Mouse (Mus musculus) erythroblast, embryonic 14.5 days (primary cell): Measurements from ENCODE around the gene P4ha3. TPM values are rescaled to one million over a fixed set of nuclear protein-coding genes. Genes with fewer than 3 reads are reported as not detected.
A peak's percentile ranks its signal among the peaks of the same experiment; 100 is the strongest.
"Not testable (repeated sequence)": the region's sequence is repeated elsewhere in the genome, so short reads cannot be mapped to it uniquely, and the experiment has no call there.

Source experiments
- H3K27me3 ChIP-seq: 2 replicates; pipeline ENCODE4 v1.6.1; 2012; ENCODE audit warnings: inconsistent platforms; ENCODE audit not compliant: control insufficient read depth
- H3K36me3 ChIP-seq: 2 replicates; pipeline ENCODE4 v1.6.1; 2012; ENCODE audit warnings: mild to moderate bottlenecking, inconsistent platforms; ENCODE audit not compliant: control insufficient read depth
- H3K4me1 ChIP-seq: 2 replicates; pipeline ENCODE4 v1.6.1; 2012; ENCODE audit warnings: inconsistent platforms; ENCODE audit not compliant: control insufficient read depth
- H3K4me3 ChIP-seq: replicated peaks from 2 replicates; pipeline ENCODE3; 2012; ENCODE audit warnings: moderate library complexity, mild to moderate bottlenecking, inconsistent platforms
- H3K9me3 ChIP-seq: 2 replicates; pipeline ENCODE4 v1.6.1; 2012; ENCODE audit warnings: low read length, inconsistent platforms, mixed read lengths; ENCODE audit not compliant: control insufficient read depth
- GATA1 ChIP-seq: IDR thresholded peaks from 2 replicates; pipeline ENCODE4 v1.6.1; 2012; ENCODE audit warnings: low read length, inconsistent platforms, mixed read lengths
- TAL1 ChIP-seq: IDR thresholded peaks from 3 replicates; pipeline ENCODE4 v1.6.1; 2012; ENCODE audit warnings: low read length, inconsistent platforms, mixed read lengths
- polyA plus RNA-seq: library from polyadenylated mRNA; stranded (reverse); fragments of >175 nt; gene quantifications from 2 replicates; pipeline ENCODE4 v1.2.3, GENCODE M21; 2012

P4ha3 gene
- 0.02 TPM in 1 of 2 replicates, not detected in the other for polyA plus RNA-seq

DNA sequence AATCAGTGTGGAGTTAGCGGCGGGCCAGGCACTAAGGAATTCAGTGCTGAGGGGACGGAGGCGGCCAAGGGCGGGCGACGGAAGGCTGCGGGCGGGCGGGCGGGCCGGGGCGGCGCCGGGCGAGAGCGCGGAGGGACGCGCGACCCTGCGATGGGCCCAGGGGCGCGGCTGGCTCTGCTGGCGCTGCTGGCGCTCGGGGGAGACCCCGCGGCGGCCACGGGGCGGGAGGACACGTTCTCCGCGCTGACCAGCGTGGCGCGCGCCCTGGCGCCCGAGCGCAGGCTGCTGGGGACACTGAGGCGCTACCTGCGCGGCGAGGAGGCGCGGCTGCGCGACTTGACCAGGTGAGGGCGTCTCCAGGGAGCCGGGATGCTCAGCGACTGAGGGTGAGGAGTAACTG, at the start of gene P4ha3:
TSS of gene P4ha3 (plus strand) at position 138 of the 400 bp plus-strand sequence.
- H3K27me3 ChIP-seq = peaks cover 90% of the 10 kb centered on the region
- peak within 1 kb of the TSS; percentile 43 for H3K4me3 ChIP-seq
- peaks cover 2% of the 10 kb centered on the region for H3K9me3 ChIP-seq
- no peaks in the 10 kb centered on the region for H3K36me3 ChIP-seq
- TF ChIP-seq GATA1 (no peak), TAL1 (no peak)
- 0 out of 2 replicates have a peak, but pooled peaks cover 2% of the 10 kb centered on the region for H3K4me1 ChIP-seq

DNA sequence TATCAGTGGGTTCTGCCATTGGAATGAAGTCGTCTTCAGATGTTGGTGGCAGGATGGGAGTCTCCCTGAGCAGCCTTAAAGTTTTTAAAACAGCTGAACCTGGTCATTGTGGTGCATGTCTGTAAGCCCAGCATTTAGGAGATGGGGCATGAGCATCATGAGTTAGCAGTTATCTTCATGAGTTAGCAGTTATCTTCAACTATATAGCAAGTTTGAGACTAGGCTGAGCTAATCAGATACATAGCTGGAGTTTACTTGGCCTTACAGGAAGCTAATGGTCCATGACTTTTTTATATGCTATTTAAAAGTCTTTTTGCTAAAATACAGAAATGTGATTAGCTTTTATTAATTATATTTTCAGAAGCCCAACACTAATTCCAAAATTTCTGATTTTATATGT, 47.0 kb upstream of the P4ha3 start:
- H3K27me3 ChIP-seq = no peaks in the 10 kb centered on the region
- peaks cover 24% of the 10 kb centered on the region for H3K4me1 ChIP-seq

DNA sequence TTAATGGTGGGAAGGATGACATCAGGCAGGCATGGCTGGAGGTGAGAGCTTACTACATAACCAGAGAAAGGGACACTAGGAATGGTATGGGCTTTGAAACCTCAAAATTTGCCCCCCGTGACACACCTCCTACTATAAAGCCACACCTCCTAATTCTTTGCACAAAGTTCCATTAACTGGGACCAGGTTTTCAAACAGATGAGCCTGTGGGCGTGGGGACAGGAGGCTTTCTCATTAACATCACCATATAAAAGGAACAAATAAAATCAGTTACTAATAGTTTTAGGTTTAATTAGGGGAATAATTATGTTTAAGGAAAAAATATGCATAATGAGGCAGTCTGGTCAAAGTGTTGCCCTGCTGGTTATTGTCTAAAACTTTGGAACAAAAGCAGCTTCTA, 44.7 kb upstream of the P4ha3 start:
- H3K27me3 ChIP-seq = no peaks in the 10 kb centered on the region
- no peaks in the 10 kb centered on the region for H3K9me3 ChIP-seq
- H3K36me3 ChIP-seq = peaks cover 5% of the 10 kb centered on the region; the same call in 1 of the 2 replicates
- TF ChIP-seq GATA1 (no peak), TAL1 (no peak)
- peaks cover 21% of the 10 kb centered on the region for H3K4me1 ChIP-seq
- H3K4me3 ChIP-seq = no peak overlapping the region

More for the DNA sequence above, 47.0 kb upstream of the P4ha3 start:
- H3K4me3 ChIP-seq = no peak overlapping the region
- H3K9me3 ChIP-seq = no peaks in the 10 kb centered on the region
- H3K36me3 ChIP-seq = peaks cover 5% of the 10 kb centered on the region
- TF ChIP-seq TAL1 = no peak
- TF ChIP-seq GATA1 = no peak

DNA sequence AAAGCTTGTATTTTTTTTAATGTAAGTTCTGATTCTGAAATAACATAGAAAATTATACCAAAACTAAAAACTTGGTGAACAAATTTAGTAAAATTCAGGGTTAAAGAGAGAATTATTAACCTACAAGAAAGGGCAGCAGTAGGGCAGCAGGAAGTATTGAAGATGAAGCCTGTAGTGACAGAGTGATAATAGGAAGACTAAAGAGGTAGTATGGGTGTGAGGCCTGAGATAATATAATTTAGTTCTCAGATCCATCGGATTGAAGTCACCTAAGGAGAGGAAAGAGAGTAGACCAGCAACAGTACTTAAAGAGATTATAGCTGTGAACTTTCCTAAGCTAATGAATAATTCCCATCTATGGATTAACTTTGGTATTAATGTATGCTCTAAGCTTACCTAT, 42.3 kb upstream of the P4ha3 start:
- no peaks in the 10 kb centered on the region for H3K27me3 ChIP-seq
- TF ChIP-seq GATA1 = no peak
- TF ChIP-seq TAL1 = no peak

GRCm38 (mm10) chr7:100244225-100244624, 41.1 kb upstream of the P4ha3 start:
- no peaks in the 10 kb centered on the region for H3K27me3 ChIP-seq
- H3K4me1 ChIP-seq = peaks cover 20% of the 10 kb centered on the region
- no peak overlapping the region for H3K4me3 ChIP-seq
- peaks cover 5% of the 10 kb centered on the region; the same call in 1 of the 2 replicates for H3K36me3 ChIP-seq
- TF ChIP-seq TAL1 (no peak), GATA1 (no peak)
- no peaks in the 10 kb centered on the region for H3K9me3 ChIP-seq

More for the DNA sequence above, 42.3 kb upstream of the P4ha3 start:
- Histone ChIP-seq H3K36me3 (peaks cover 5% of the 10 kb centered on the region; the same call in 1 of the 2 replicates), H3K9me3 (no peaks in the 10 kb centered on the region), H3K4me1 (peaks cover 22% of the 10 kb centered on the region), H3K4me3 (no peak overlapping the region)

DNA sequence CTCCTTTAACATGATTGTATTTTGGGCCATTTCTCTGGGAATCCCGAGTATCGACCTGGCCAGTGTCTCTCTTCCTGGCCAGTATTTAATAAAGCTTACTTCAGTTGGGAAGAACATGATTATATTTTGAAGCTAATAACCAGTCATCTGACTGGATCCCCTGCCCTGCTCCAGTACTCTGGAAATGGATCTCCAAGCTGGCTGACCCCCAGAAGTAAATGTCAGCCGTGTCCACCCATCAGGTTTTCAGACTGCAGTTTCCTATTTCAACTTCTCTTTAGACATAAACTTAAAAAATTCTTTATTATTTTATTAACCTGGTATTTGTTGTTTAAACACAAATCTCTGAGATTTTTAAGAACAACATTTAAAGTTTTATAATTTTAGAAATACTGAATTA, 40.1 kb upstream of the P4ha3 start:
- Histone ChIP-seq H3K9me3 (no peaks in the 10 kb centered on the region), H3K36me3 (peaks cover 4% of the 10 kb centered on the region; the same call in 1 of the 2 replicates), H3K4me3 (no peak overlapping the region), H3K4me1 (peaks cover 23% of the 10 kb centered on the region), H3K27me3 (no peaks in the 10 kb centered on the region)
- TF ChIP-seq GATA1 (no peak), TAL1 (no peak)

- H3K4me3 ChIP-seq = peak overlapping the region; percentile 33
- peaks cover 15% of the 10 kb centered on the region for H3K4me1 ChIP-seq
- H3K36me3 ChIP-seq = peaks cover 32% of the 10 kb centered on the region
- H3K27me3 ChIP-seq = no peaks in the 10 kb centered on the region
- no peak for TF ChIP-seq TAL1
- TF ChIP-seq GATA1 = no peak
- H3K9me3 ChIP-seq = no peaks in the 10 kb centered on the region
These were observed 34.7 kb upstream of the P4ha3 start for GRCm38 (mm10) chr7:100250667-100251066.

- TF ChIP-seq TAL1 (no peak), GATA1 (no peak)
- no peaks in the 10 kb centered on the region for H3K4me1 ChIP-seq
- H3K9me3 ChIP-seq = no peaks in the 10 kb centered on the region
- peaks cover 53% of the 10 kb centered on the region for H3K36me3 ChIP-seq
- H3K4me3 ChIP-seq = no peak overlapping the region
- H3K27me3 ChIP-seq = no peaks in the 10 kb centered on the region
These were observed 23.0 kb upstream of the P4ha3 start for GRCm38 (mm10) chr7:100262350-100262749.

DNA sequence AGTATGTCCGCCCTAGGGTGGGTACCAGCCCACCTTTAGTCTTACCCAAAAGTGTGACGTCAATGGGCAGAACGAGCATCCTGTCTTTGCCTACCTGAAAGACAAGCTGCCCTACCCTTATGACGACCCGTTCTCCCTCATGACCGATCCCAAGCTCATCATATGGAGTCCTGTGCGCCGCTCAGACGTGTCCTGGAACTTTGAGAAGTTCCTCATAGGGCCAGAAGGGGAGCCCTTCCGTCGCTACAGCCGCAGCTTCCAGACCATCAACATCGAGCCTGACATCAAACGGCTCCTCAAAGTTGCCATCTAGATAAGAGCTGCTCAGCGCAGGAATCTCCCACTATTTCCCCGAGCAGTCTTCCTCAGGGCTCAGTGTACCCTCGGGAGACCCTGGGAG, 20.4 kb upstream of the P4ha3 start:
- H3K9me3 ChIP-seq, H3K4me3 ChIP-seq, H3K4me1 ChIP-seq, H3K27me3 ChIP-seq: not testable (repeated sequence)
- H3K36me3 ChIP-seq = peaks cover 60% of the 10 kb centered on the region

- H3K36me3 ChIP-seq = peaks cover 29% of the 10 kb centered on the region
- TF ChIP-seq GATA1 (no peak), TAL1 (no peak)
- no peak overlapping the region for H3K4me3 ChIP-seq
- no peaks in the 10 kb centered on the region for H3K4me1 ChIP-seq
- H3K9me3 ChIP-seq = no peaks in the 10 kb centered on the region
- no peaks in the 10 kb centered on the region for H3K27me3 ChIP-seq
These were observed 13.0 kb upstream of the P4ha3 start for GRCm38 (mm10) chr7:100272369-100272768.
